Comparison of ENCODE assay signal across 8 mouse cellular contexts in genomic region chr6:85936508-85937465, GRCm38 (mm10). TPM values are rescaled to one million over a fixed set of nuclear protein-coding genes. Genes with fewer than 3 reads are reported as not detected.
DNase-seq lines count a peak whose midpoint lies in the region; ATAC-seq and TF ChIP-seq lines count a peak whose summit lies in the region.
"Not testable (repeated sequence)": the region's sequence is repeated elsewhere in the genome, so short reads cannot be mapped to it uniquely, and the experiment has no call there.

No protein-coding gene starts in this region.

- H3K9me3 ChIP-seq in forebrain, postnatal 0 days (ENCODE audit: low read length); lung, embryonic 14.5 days (ENCODE audit: low read depth, low read length): not testable (repeated sequence)

- H3K27me3 ChIP-seq in cerebellum, adult 2 months (ENCODE audit: control insufficient read depth, insufficient read depth, low read length); forebrain, postnatal 0 days (ENCODE audit: insufficient read depth, low read length); lung, embryonic 14.5 days (ENCODE audit: insufficient read depth, low read length): not testable (repeated sequence)

- H3K4me3 ChIP-seq in cerebellum, adult 2 months (replicated peaks; ENCODE audit: insufficient read depth, low read depth, low read length) = peak overlapping the region; percentile 69
- H3K4me3 ChIP-seq in forebrain, postnatal 0 days (ENCODE audit: low read depth, low read length) = peak overlapping the region; percentile 49
- H3K4me3 ChIP-seq in lung, embryonic 14.5 days (ENCODE audit: low read depth, low read length) = peak overlapping the region; percentile 39

- peak overlapping the region; percentile 52 for H3K9ac ChIP-seq in forebrain, postnatal 0 days
- peak overlapping the region; percentile 49 for H3K9ac ChIP-seq in lung, embryonic 14.5 days

- WGBS in cerebellum, adult 2 months = 1% methylated on average over 50 of the region's 50 CpGs
- 3% methylated on average over 49 of the region's 50 CpGs for WGBS in forebrain, postnatal 0 days
- 1% methylated on average over 46 of the region's 50 CpGs for WGBS in lung, embryonic 14.5 days

- TF ChIP-seq POLR2A in cerebellum, adult 2 months (IDR thresholded peaks at IDR 0.05; ENCODE audit: borderline replicate concordance, insufficient read depth, low read length) = peak; percentile 30; the same call in 1 of the 2 replicates

- peak; percentile 95 for ATAC-seq in forebrain, postnatal 0 days
- ATAC-seq in lung, embryonic 14.5 days (ENCODE audit: insufficient read depth) = peak; percentile 97
- peak; percentile 83 for ATAC-seq in neutrophil, adult 5-6 weeks (ENCODE audit: extremely low read depth, insufficient number of reproducible peaks, low FRiP score, poor library complexity, severe bottlenecking)

- H3K4me2 ChIP-seq in forebrain, postnatal 0 days (ENCODE audit: low read depth) = peak overlapping the region; percentile 69
- peak overlapping the region; percentile 63 for H3K4me2 ChIP-seq in lung, embryonic 14.5 days

- TF ChIP-seq CTCF in cerebellum, adult 2 months (IDR thresholded peaks at IDR 0.05; ENCODE audit: borderline replicate concordance, insufficient read depth, low read depth, low read length) = peak; percentile 46; the same call in 1 of the 2 replicates
- peak; percentile 73 for TF ChIP-seq CTCF in forebrain, postnatal 0 days (IDR thresholded peaks at IDR 0.05; ENCODE audit: low read depth)
- peak; percentile 23; the same call in 1 of the 2 replicates for TF ChIP-seq CTCF in lung, embryonic 14.5 days (IDR thresholded peaks at IDR 0.05; ENCODE audit: low read depth)

- H3K27ac ChIP-seq in cerebellum, adult 2 months (ENCODE audit: insufficient read depth, low read length) = peak overlapping the region; percentile 38; the same call in 1 of the 2 replicates
- H3K27ac ChIP-seq in forebrain, postnatal 0 days (ENCODE audit: low read depth, low read length) = 0 out of 2 replicates have a peak overlapping the region, but pooled peaks have one; percentile 15
- peak overlapping the region; percentile 72 for H3K27ac ChIP-seq in lung, embryonic 14.5 days (ENCODE audit: low read depth)

- DNase-seq in MEL-GATA-1-ER (ENCODE audit: extremely low read depth, low read depth) = peak; percentile 76
- DNase-seq in cerebellum, adult 2 months = peak; percentile 85 to 89
- DNase-seq in forebrain, postnatal 0 days = peak; percentile 70
- DNase-seq in heart, postnatal 4 days = peak; percentile 89
- DNase-seq in layer of hippocampus, adult 8-10 months (ENCODE audit: low spot score in 2 of 2) = peak; percentile 72 to 73
- DNase-seq in lung, embryonic 14.5 days = peak; percentile 85
- DNase-seq in thymus, adult 18-20 months = peak; percentile 59 to 60

- not testable (repeated sequence) for H3K36me3 ChIP-seq in forebrain, postnatal 0 days (ENCODE audit: insufficient read depth); lung, embryonic 14.5 days (ENCODE audit: insufficient read depth)

- H3K4me1 ChIP-seq in cerebellum, adult 2 months (ENCODE audit: control insufficient read depth, insufficient read depth, low read length); forebrain, postnatal 0 days (ENCODE audit: insufficient read depth); lung, embryonic 14.5 days (ENCODE audit: insufficient read depth): not testable (repeated sequence)

RNA-seq across cellular contexts. Expression of gene Nat8f1, which starts 21.3 kb away (rescaled TPM):
- polyA plus RNA-seq in cerebellum, adult 2 months (2012; rRNA removed) = 49.1 and 54.0 TPM in 2 replicates
- total RNA-seq in forebrain, postnatal 0 days (2014; rRNA removed) = 10.7 and 18.1 TPM in 2 replicates
- polyA plus RNA-seq in forebrain, postnatal 0 days (2015; fragmentation: Nextera tagmentation; extraction: Ambion mirVana) = 13.1 and 15.3 TPM in 2 replicates
- 1 to 10 TPM; 2.1 to 2.4 TPM for total RNA-seq in heart, postnatal 4 days (2021)
- total RNA-seq in layer of hippocampus, adult 8-10 months (2022) = 10 to 100 TPM; 22.5 to 35.0 (median 27.1) TPM
- 2.2 and 3.6 TPM in 2 replicates for polyA plus RNA-seq in lung, embryonic 14.5 days (2014; fragmentation: Nextera tagmentation; extraction: Ambion mirVana)
- 3.7 and 11.6 TPM in 2 replicates for total RNA-seq in neutrophil, adult 5-6 weeks (2017)

RNA-seq across cellular contexts. Expression of gene Dusp11, which starts 24.7 kb away (rescaled TPM):
- 143 and 150 TPM in 2 replicates for polyA plus RNA-seq in cerebellum, adult 2 months (2012; rRNA removed)
- 67.2 and 79.4 TPM in 2 replicates for total RNA-seq in forebrain, postnatal 0 days (2014; rRNA removed)
- 27.6 and 28.3 TPM in 2 replicates for polyA plus RNA-seq in forebrain, postnatal 0 days (2015; fragmentation: Nextera tagmentation; extraction: Ambion mirVana)
- 10 to 100 TPM; 60.0 to 69.6 TPM for total RNA-seq in heart, postnatal 4 days (2021)
- 100 to 1,000 TPM in 1 of 4 experiments, 10 to 100 TPM in 3; 67.2 to 128 (median 86.1) TPM for total RNA-seq in layer of hippocampus, adult 8-10 months (2022)
- polyA plus RNA-seq in lung, embryonic 14.5 days (2014; fragmentation: Nextera tagmentation; extraction: Ambion mirVana) = 50.0 and 56.3 TPM in 2 replicates
- total RNA-seq in neutrophil, adult 5-6 weeks (2017) = 102 and 134 TPM in 2 replicates

RNA-seq across cellular contexts. Expression of gene Tprkb, which starts 25.1 kb away (rescaled TPM):
- 141 and 158 TPM in 2 replicates for polyA plus RNA-seq in cerebellum, adult 2 months (2012; rRNA removed)
- 50.2 and 66.8 TPM in 2 replicates for total RNA-seq in forebrain, postnatal 0 days (2014; rRNA removed)
- 54.5 and 69.6 TPM in 2 replicates for polyA plus RNA-seq in forebrain, postnatal 0 days (2015; fragmentation: Nextera tagmentation; extraction: Ambion mirVana)
- total RNA-seq in heart, postnatal 4 days (2021) = 10 to 100 TPM; 11.6 to 13.1 TPM
- 100 to 1,000 TPM in 1 of 4 experiments, 10 to 100 TPM in 3; 65.5 to 103 (median 79.0) TPM for total RNA-seq in layer of hippocampus, adult 8-10 months (2022)
- 29.1 and 32.8 TPM in 2 replicates for polyA plus RNA-seq in lung, embryonic 14.5 days (2014; fragmentation: Nextera tagmentation; extraction: Ambion mirVana)
- total RNA-seq in neutrophil, adult 5-6 weeks (2017) = 13.8 and 19.0 TPM in 2 replicates

RNA-seq across cellular contexts. Expression of gene Nat8f4, which starts 32.1 kb away (rescaled TPM):
- polyA plus RNA-seq in cerebellum, adult 2 months (2012; rRNA removed) = 9.8 and 10.2 TPM in 2 replicates
- 5.5 and 6.0 TPM in 2 replicates for total RNA-seq in forebrain, postnatal 0 days (2014; rRNA removed)
- polyA plus RNA-seq in forebrain, postnatal 0 days (2015; fragmentation: Nextera tagmentation; extraction: Ambion mirVana) = 4.3 and 6.5 TPM in 2 replicates
- total RNA-seq in heart, postnatal 4 days (2021) = 1 to 10 TPM; 1.3 to 1.8 TPM
- 1 to 10 TPM; 6.0 to 10.0 (median 8.9) TPM for total RNA-seq in layer of hippocampus, adult 8-10 months (2022)
- polyA plus RNA-seq in lung, embryonic 14.5 days (2014; fragmentation: Nextera tagmentation; extraction: Ambion mirVana) = 4.9 and 5.4 TPM in 2 replicates
- 2.6 and 3.6 TPM in 2 replicates for total RNA-seq in neutrophil, adult 5-6 weeks (2017)

Comparison
In these comparisons a context has a peak if more than half of its experiments do, and no peak if none do; other contexts are left out.
1. Peak in every context shown above with its lines: DNase-seq, ATAC-seq, H3K4me3 ChIP-seq and H3K27ac ChIP-seq.
2. H3K27ac ChIP-seq: peak in every context shown above with its lines; median percentile 72 in lung, embryonic 14.5 days; 38 in cerebellum, adult 2 months; 15 in forebrain, postnatal 0 days.
3. CTCF ChIP-seq: peak in every context shown above with its lines; median percentile 73 in forebrain, postnatal 0 days; 46 in cerebellum, adult 2 months; 23 in lung, embryonic 14.5 days.